Mouse (Mus musculus) CD4-positive naive resting alpha-beta T cell, adult 76 days (primary cell): Measurements from ENCODE around the gene Dlx3. TPM values are rescaled to one million over a fixed set of nuclear protein-coding genes. Genes with fewer than 3 reads are reported as not detected.

Source experiments
- total RNA-seq: library from RNA; stranded (reverse); gene quantifications from one replicate; pipeline ENCODE4 v1.2.4, GENCODE M21; 2023

Gene Dlx3
- not detected for total RNA-seq

DNA sequence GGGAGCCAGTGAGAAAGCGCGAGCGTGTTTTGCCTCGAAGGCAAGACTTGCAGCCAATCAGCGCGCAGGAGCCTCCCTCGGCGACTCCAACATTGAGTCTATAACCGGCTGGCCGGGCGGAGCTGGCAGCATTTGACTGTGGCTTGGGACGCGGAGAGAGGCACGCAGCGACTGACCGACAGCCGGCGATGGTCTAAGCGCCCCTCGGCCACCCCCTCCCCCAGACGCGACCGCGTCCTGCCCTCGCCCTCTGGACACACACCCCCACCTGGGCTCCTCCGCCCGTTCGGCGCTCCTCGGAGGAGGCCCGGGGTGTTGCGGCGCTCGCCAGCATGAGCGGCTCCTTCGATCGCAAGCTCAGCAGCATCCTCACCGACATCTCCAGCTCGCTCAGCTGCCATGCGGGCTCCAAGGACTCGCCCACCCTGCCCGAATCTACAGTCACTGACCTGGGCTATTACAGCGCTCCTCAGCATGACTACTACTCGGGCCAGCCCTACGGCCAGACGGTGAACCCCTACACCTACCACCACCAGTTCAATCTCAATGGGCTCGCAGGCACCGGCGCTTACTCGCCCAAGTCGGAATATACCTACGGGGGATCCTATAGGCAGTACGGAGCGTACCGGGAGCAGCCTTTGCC is at the start of gene Dlx3:
Dlx3 (plus strand) TSS at position 130 of the 643 bp plus-strand sequence.

DNA sequence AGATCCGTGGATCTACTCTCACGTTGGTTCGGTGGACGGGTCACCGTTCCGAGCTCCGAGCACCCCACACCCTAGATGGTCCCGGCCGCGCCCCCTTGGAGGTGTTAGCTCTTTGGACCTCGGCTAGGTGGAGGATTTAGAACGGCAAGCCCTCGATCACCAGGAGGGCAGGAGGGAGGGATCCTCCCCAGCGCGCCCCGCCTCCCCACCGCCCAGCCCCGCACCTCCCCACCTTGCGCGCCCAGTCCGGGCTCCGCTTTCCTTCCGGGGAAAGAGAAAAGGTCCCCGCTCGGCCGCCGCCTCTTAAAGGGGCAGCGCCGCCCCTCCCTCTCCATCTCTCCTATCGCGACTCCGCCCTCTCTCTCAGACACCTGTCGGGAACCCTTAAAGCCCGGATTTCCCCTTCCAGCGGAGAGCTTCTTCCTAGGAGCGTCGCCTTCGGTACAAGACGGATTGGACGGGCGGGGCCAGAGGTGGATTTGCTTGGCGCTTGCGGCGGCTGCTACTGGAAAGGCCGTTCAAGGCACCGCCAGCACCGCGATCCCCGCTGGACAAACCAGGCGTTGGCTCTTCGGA is 43.3 kb upstream of the Dlx3 start, which contains the start of gene Itga3:
Itga3 (minus strand) TSS at position 266 of the 576 bp plus-strand sequence.

DNA sequence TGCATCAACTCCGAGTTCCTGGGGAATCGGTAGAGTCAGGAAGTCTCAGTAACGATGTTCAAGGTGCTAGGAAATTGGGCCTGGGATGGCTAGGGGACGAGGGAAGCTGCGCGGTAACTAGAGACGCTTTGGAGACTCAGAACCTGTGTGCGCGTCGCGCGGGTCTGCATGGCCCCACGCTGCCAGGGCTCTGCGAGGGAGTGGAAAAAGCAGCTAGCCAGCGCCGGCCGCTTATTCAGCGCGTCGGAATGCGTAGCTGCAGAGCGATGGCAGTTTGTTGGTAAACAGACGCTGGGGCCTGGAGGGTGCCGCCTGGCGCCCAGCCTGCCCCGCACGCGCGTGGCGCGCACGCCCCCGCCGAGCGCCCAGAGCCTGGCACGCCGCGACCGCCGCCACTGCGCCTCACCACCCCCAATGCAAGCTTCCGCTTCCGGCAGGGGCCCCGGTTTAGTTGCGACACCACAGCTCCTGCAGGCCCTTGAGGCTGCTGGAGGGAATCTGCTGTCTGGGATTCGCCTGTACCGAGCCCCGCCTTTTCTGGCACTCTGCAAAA is 26.0 kb downstream of the Dlx3 start, which contains the start of gene Dlx4:
Dlx4 (minus strand) TSS at position 413 of the 553 bp plus-strand sequence.

Other genes starting within 250 kb of the Dlx3 start
- gene Col1a1, start 183.9 kb upstream of the Dlx3 start, total RNA-seq: 0.91 TPM
- gene Hils1, start 152.5 kb upstream of the Dlx3 start, total RNA-seq: not detected
- not detected for gene Sgca, start 143.8 kb upstream of the Dlx3 start, total RNA-seq
- 111 TPM for gene Ppp1r9b, start 129.1 kb upstream of the Dlx3 start, total RNA-seq
- gene Samd14, start 110.2 kb upstream of the Dlx3 start, total RNA-seq: 0.50 TPM
- 12.2 TPM for gene Pdk2, start 78.8 kb upstream of the Dlx3 start, total RNA-seq
- 4.0 TPM for gene Itga3, start 43.3 kb upstream of the Dlx3 start, total RNA-seq
- gene Dlx4, start 26.1 kb downstream of the Dlx3 start, total RNA-seq: not detected
- not detected for gene Tac4, start 141.4 kb downstream of the Dlx3 start, total RNA-seq
- gene Kat7, start 190.1 kb downstream of the Dlx3 start, total RNA-seq: 102 TPM
- gene Fam117a, start 216.9 kb downstream of the Dlx3 start, total RNA-seq: 83.3 TPM